Mouse (Mus musculus) heart, embryonic 16.5 days (tissue): ENCODE measurements around the gene Gzmm. TPM values are rescaled to one million over a fixed set of nuclear protein-coding genes. Genes with fewer than 3 reads are reported as not detected.
A peak's percentile ranks its signal among the peaks of the same experiment; 100 is the strongest.

Experiments
- ATAC-seq: fragments of 200-750 bp; cut with Nextera tagmentation; replicated peaks from 2 replicates; pipeline ENCODE4 v1.8.0; 2017; ENCODE audit warnings: moderate number of reproducible peaks; ENCODE audit not compliant: insufficient read depth, low FRiP score; ENCODE audit errors: extremely low read depth
- H3K27ac ChIP-seq: fragments of 300-500 bp; sonication (generic); 2 replicates; pipeline ENCODE4 v1.5.1; 2014; ENCODE audit warnings: mild to moderate bottlenecking, low read length, control low read depth, moderate library complexity
- H3K27me3 ChIP-seq: fragments of 300-500 bp; sonication (generic); 2 replicates; pipeline ENCODE4 v1.6.1; 2014; ENCODE audit warnings: low read length, mixed read lengths; ENCODE audit not compliant: control insufficient read depth, insufficient read depth
- H3K36me3 ChIP-seq: fragments of 300-500 bp; sonication (generic); 2 replicates; pipeline ENCODE4 v1.6.1; 2014; ENCODE audit not compliant: control insufficient read depth, insufficient read depth
- H3K4me1 ChIP-seq: fragments of 300-500 bp; sonication (generic); 2 replicates; pipeline ENCODE4 v1.6.1; 2014; ENCODE audit warnings: low read length, mixed read lengths; ENCODE audit not compliant: control insufficient read depth, insufficient read depth
- H3K4me2 ChIP-seq: fragments of 300-500 bp; sonication (generic); 2 replicates; pipeline ENCODE4 v1.6.1; 2014; ENCODE audit warnings: low read depth, mild to moderate bottlenecking, control low read depth, low read length
- H3K4me3 ChIP-seq: fragments of 300-500 bp; sonication (generic); 2 replicates; pipeline ENCODE4 v1.5.1; 2014; ENCODE audit warnings: mild to moderate bottlenecking, control low read depth, low read length
- H3K9ac ChIP-seq: fragments of 300-500 bp; sonication (generic); 2 replicates; pipeline ENCODE4 v1.6.1; 2014; ENCODE audit warnings: low read length, control low read depth
- H3K9me3 ChIP-seq: fragments of 300-500 bp; sonication (generic); replicated peaks from 2 replicates; pipeline ENCODE4 v1.6.1; 2016; ENCODE audit warnings: low read length; ENCODE audit not compliant: control insufficient read depth
- WGBS: fragments of 180-500 bp; shearing (Covaris S2); extraction: QIAGEN DNeasy Blood & Tissue Kit; methylation state at CpG from one replicate; pipeline ENCODE4 v1.1.7; 2014; 5-methylcytosine and 5-hydroxymethylcytosine counted together
- polyA plus RNA-seq: library from polyadenylated mRNA; unstranded; fragments of >200 nt; fragmentation: Nextera tagmentation; extraction: Ambion mirVana; gene quantifications from 2 replicates; pipeline ENCODE4 v1.2.1, GENCODE M21; 2015

Gzmm gene
- 1.1 and 1.3 TPM in 2 replicates for polyA plus RNA-seq

DNA sequence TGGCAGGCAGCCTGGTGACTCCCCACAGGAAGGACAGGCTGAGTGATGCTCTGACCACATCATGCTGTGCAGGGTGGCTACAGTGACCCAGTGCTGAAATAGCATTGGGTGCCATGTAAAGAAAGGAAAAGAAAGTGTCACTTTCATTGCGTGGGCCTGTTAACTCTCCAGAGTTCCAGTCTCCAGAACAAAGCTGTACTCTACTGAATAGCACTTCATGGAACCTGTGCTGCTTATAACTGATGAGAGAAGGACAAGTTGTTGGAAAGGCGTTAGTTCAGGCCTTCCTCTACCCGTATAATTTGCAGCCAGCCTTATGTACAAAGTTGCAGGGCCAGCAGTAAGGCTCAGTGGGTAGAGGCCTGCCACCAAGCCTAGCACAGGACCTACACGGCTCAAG lies at the start of gene Gzmm:
Gzmm (plus strand) TSS at position 301 of the 400 bp plus-strand sequence.
- no peak within 1 kb of the TSS for H3K9ac ChIP-seq
- no peaks in the 10 kb centered on the region; the same call in 1 of the 2 replicates for H3K9me3 ChIP-seq
- H3K27me3 ChIP-seq = no peaks in the 10 kb centered on the region
- ATAC-seq = no peak
- no peak within 1 kb of the TSS for H3K4me3 ChIP-seq
- peaks cover 23% of the 10 kb centered on the region for H3K4me1 ChIP-seq
- WGBS = 80% methylated on average over 4 of the region's 4 CpGs
- H3K4me2 ChIP-seq = no peak within 1 kb of the TSS
- peaks cover 42% of the 10 kb centered on the region for H3K36me3 ChIP-seq
- H3K27ac ChIP-seq = no peak within 1 kb of the TSS

DNA sequence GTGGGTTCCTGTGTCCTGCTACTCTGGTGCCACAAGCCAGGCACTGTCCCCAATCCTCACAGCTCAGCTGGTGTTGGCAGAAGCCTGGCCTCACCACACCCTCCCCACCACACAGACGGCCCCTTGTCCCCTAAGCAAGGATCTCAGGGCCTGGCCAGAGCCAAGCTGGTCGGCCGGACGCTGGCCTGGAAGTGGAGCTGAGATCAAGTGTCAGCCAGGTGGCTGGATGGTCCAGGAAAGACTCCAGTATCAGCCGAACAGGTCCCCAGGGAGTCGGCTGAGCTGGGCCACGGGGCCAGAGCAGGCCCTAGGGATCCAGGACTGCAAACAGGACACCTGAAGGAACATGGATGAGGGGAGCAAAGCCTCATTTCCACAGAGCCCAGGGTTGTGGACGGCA lies 43.1 kb upstream of the Gzmm start, which contains the start of gene Odf3l2:
Odf3l2 (minus strand) TSS at position 28 of the 400 bp plus-strand sequence.
- ATAC-seq = no peak
- H3K4me1 ChIP-seq = no peaks in the 10 kb centered on the region
- no peaks in the 10 kb centered on the region; the same call in 1 of the 2 replicates for H3K27me3 ChIP-seq
- no peak within 1 kb of the TSS for H3K27ac ChIP-seq
- H3K4me2 ChIP-seq = no peak within 1 kb of the TSS
- H3K9me3 ChIP-seq = no peaks in the 10 kb centered on the region
- H3K9ac ChIP-seq = no peak within 1 kb of the TSS
- H3K4me3 ChIP-seq = no peak within 1 kb of the TSS
- no peaks in the 10 kb centered on the region for H3K36me3 ChIP-seq
- 66% methylated on average over 8 of the region's 8 CpGs for WGBS

DNA sequence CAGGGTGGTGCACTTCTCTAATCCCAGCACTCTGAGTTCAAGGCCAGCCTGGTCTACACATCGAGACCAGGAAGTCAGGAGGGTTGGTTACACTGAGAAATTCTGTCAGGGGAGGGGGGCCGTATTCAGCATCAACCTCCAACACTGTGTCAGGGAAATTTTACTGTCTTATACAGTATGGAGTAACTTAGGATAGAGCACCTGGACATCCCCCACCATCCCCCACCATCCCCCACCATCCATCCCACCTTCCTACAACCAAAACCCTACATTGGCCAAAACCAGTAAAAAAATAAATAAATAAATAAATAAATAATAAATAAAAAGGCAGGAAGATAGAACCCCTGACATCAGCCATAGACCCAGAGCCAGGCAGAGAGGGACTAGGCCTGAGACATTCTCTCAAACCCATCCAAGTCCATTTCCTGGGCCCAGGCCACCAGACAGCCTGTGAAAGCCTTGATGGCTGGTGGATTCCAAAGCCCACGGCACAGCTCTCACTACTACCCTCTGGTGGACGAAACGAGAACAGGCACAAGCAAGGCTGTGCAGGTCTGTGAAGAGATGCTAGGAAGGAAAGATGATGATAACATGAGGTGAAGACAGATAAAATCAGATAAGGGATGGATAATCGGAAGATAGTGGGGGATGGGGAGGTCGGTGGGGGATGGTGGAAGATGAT lies 39.6 kb upstream of the Gzmm start:
- no peak overlapping the region for H3K4me2 ChIP-seq
- no peak overlapping the region for H3K27ac ChIP-seq
- H3K9me3 ChIP-seq = no peaks in the 10 kb centered on the region
- peaks cover 7% of the 10 kb centered on the region for H3K27me3 ChIP-seq
- H3K36me3 ChIP-seq = no peaks in the 10 kb centered on the region
- no peak overlapping the region for H3K9ac ChIP-seq
- H3K4me3 ChIP-seq = no peak overlapping the region
- peak; percentile 49; the same call in 1 of the 2 replicates for ATAC-seq
- H3K4me1 ChIP-seq = no peaks in the 10 kb centered on the region
- WGBS = 26% methylated on average over 7 of the region's 7 CpGs

DNA sequence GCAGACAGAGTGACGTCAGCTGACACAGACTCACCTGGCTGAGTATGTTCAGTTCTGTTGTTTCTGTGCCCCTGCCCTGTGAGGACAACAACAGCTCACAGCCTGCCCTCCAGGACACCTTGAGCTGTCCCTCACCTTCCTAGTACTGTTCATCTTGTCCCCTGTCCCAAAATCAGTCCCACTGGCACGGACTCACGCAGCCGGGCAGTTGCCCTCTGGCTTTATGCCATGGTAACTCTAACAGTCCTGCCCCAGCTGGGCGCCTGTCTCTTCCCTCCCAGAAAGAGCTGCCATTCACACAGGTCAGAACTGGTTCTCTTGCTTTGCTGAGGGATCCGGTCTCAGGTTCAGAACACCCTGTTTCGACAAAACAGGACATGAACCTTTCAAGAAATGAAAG lies 36.0 kb upstream of the Gzmm start:
- Histone ChIP-seq H3K4me1 (no peaks in the 10 kb centered on the region), H3K27me3 (peaks cover 13% of the 10 kb centered on the region), H3K9me3 (no peaks in the 10 kb centered on the region), H3K4me3 (no peak overlapping the region), H3K36me3 (no peaks in the 10 kb centered on the region), H3K9ac (no peak overlapping the region), H3K27ac (no peak overlapping the region), H3K4me2 (no peak overlapping the region)
- 78% methylated on average over 7 of the region's 7 CpGs for WGBS
- no peak for ATAC-seq

DNA sequence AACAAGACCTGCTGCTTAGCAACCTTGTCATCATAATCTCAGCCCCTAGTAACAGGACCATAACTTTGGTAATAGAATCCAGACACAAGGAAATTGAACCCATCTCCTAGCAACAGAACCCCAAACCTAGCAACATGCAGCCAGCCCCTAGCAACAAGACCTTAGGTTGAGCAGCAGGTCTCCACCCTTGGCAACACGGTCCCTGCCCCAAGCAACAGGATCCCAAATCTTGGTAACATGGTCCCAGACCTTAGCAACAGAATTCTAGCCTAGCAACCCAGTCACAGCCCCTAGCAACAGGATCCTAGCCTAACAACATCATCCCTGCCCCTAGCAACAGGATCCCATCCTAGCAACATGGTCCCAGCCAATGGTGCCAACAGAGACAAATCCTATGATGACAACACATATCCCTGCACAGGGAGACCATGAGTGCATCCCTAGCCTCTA lies 33.8 kb upstream of the Gzmm start:
- H3K36me3 ChIP-seq = no peaks in the 10 kb centered on the region
- no peaks in the 10 kb centered on the region for H3K9me3 ChIP-seq
- H3K27me3 ChIP-seq = peaks cover 13% of the 10 kb centered on the region
- no peak for ATAC-seq
- H3K4me1 ChIP-seq = no peaks in the 10 kb centered on the region
- no peak overlapping the region for H3K27ac ChIP-seq
- no peak overlapping the region for H3K4me2 ChIP-seq
- no peak overlapping the region for H3K4me3 ChIP-seq
- no peak overlapping the region for H3K9ac ChIP-seq
- WGBS = 40% methylated on average over 1 of the region's 1 CpGs

DNA sequence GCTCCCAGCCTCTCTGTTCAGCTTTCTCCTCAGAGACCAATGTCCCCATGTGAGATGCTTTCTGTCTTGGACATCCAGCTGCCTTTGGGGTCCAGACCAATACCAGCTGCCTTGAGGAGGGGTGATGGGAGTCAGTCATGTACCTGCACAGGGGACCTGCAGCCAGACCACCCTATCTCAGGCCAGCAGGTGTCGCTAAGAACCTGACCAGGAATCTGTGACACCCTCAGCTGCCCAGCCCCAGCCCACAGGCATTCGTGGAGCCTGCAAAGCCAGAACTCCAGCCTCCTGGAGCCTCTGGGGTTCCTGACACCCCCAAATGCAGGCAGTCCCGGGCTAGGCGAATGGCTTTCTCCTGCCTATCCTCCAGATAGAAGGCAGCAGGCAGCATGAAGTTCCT lies 30.0 kb upstream of the Gzmm start:
- H3K9ac ChIP-seq = no peak overlapping the region
- 20% methylated on average over 4 of the region's 4 CpGs for WGBS
- no peaks in the 10 kb centered on the region for H3K36me3 ChIP-seq
- no peak overlapping the region for H3K4me2 ChIP-seq
- no peaks in the 10 kb centered on the region for H3K4me1 ChIP-seq
- ATAC-seq = no peak
- 0 out of 2 replicates have a peak, but pooled peaks cover 2% of the 10 kb centered on the region for H3K9me3 ChIP-seq
- H3K4me3 ChIP-seq = no peak overlapping the region
- H3K27me3 ChIP-seq = peaks cover 6% of the 10 kb centered on the region
- no peak overlapping the region for H3K27ac ChIP-seq

DNA sequence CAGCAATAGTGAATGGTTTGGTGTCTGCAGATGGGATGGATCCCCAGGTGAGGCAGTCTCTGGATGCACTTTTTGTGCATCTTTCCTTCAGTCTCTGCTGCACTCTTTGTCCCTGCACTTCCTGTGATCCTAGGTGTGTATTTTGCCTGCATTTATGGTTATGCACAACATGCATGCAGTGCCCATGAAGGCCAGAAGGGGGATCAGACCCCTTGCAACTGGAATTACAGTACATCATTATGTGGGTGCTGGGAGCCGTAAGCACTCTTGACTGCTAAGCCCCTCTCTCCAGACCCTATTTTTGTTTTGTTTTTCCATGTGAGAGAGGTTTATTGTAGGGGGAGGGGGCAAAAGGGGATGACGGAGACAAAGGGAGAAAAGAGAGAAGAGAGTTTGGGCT lies 28.5 kb upstream of the Gzmm start:
- no peak for ATAC-seq
- Histone ChIP-seq H3K4me3 (no peak overlapping the region), H3K27ac (no peak overlapping the region), H3K4me2 (no peak overlapping the region), H3K9me3 (0 out of 2 replicates have a peak, but pooled peaks cover 2% of the 10 kb centered on the region), H3K36me3 (no peaks in the 10 kb centered on the region), H3K4me1 (no peaks in the 10 kb centered on the region), H3K9ac (no peak overlapping the region), H3K27me3 (peaks cover 7% of the 10 kb centered on the region)
- WGBS = 84% methylated on average over 2 of the region's 2 CpGs

DNA sequence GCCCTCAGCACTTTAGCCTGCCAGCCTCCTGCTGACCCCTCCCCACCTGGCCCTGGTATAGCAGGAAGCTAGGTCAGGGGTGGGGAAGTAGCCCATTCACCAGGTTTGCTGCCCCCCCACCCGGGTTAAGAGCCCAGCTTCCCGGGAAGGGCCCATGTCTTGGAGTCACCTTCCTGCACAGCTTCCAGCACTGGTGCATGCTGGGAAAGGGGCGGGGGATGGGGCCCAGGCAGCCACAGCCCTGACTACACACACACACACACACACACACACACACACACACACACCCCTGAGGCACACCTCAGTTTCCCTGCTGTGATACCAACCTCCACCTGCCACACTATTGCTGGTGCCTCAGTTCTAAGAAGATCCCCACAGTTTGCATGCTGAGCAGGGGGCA lies 27.0 kb upstream of the Gzmm start:
- H3K4me3 ChIP-seq = no peak overlapping the region
- no peaks in the 10 kb centered on the region for H3K4me1 ChIP-seq
- H3K27me3 ChIP-seq = 0 out of 2 replicates have a peak, but pooled peaks cover 3% of the 10 kb centered on the region
- 40% methylated on average over 3 of the region's 3 CpGs for WGBS
- no peak overlapping the region for H3K27ac ChIP-seq
- H3K4me2 ChIP-seq = no peak overlapping the region
- H3K9me3 ChIP-seq = 0 out of 2 replicates have a peak, but pooled peaks cover 2% of the 10 kb centered on the region
- no peak overlapping the region for H3K9ac ChIP-seq
- H3K36me3 ChIP-seq = no peaks in the 10 kb centered on the region
- no peak; the same call in 1 of the 2 replicates for ATAC-seq

DNA sequence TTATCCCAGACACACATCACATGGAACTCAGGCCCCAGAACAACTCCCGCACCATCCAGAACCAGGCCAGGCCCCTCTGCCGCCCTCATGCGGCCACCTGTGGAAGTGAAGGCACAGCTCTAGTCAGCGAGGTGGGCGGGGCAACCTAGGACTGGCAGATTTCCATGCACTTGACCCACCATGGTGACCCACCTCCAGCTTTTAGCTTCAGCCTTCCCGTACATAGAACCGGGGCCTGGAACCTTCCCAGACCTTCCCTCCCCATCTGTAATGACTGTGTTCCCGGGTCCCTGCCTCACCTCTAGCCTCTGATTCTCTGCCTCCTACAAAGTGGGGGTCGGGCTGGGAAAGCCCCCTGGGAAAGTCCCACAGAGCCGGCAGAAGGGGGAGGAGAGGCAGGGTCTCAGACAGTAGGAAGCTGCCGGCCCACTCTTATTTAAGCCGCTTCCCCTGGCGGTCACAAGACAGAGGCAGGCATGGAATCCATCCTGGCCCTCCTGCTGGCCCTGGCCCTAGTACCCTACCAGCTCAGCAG lies 24.6 kb upstream of the Gzmm start, which contains the start of gene Madcam1:
Madcam1 (plus strand) TSS at position 429 of the 535 bp plus-strand sequence.
- H3K36me3 ChIP-seq = no peaks in the 10 kb centered on the region
- 0 out of 2 replicates have a peak, but pooled peaks cover 3% of the 10 kb centered on the region for H3K4me1 ChIP-seq
- 0 out of 2 replicates have a peak, but pooled peaks cover 3% of the 10 kb centered on the region for H3K27me3 ChIP-seq
- H3K9me3 ChIP-seq = 0 out of 2 replicates have a peak, but pooled peaks cover 2% of the 10 kb centered on the region
- H3K27ac ChIP-seq = no peak within 1 kb of the TSS
- ATAC-seq = no peak
- no peak within 1 kb of the TSS for H3K4me3 ChIP-seq
- 13% methylated on average over 13 of the region's 13 CpGs for WGBS
- no peak within 1 kb of the TSS for H3K4me2 ChIP-seq
- no peak within 1 kb of the TSS for H3K9ac ChIP-seq
